Mouse (Mus musculus): Measurements from ENCODE around the gene Mreg. TPM values are rescaled to one million over a fixed set of nuclear protein-coding genes. Genes with fewer than 3 reads are reported as not detected.
A peak's percentile ranks its signal among the peaks of the same experiment; 100 is the strongest.

Gene Mreg
- total RNA-seq, 1 experiment from 2014 or later = 2.6 TPM

- no peak for ATAC-seq (ENCODE audit: extremely low read depth, insufficient number of reproducible peaks, low FRiP score, poor library complexity, severe bottlenecking)
Observed at GRCm38 (mm10) chr1:72165723-72166467, 46.2 kb downstream of the Mreg start.

GRCm38 (mm10) chr1:72160321-72160720 lies 51.8 kb downstream of the Mreg start:
- no peak for ATAC-seq (ENCODE audit: extremely low read depth, insufficient number of reproducible peaks, low FRiP score, poor library complexity, severe bottlenecking)

- no peak for ATAC-seq (ENCODE audit: extremely low read depth, insufficient number of reproducible peaks, low FRiP score, poor library complexity, severe bottlenecking)
Observed at GRCm38 (mm10) chr1:72145041-72145440, 67.1 kb downstream of the Mreg start.

GRCm38 (mm10) chr1:72144426-72144825 lies 67.7 kb downstream of the Mreg start:
- no peak for ATAC-seq (ENCODE audit: extremely low read depth, insufficient number of reproducible peaks, low FRiP score, poor library complexity, severe bottlenecking)

GRCm38 (mm10) chr1:72141893-72142480 lies 70.1 kb downstream of the Mreg start:
- ATAC-seq (ENCODE audit: extremely low read depth, insufficient number of reproducible peaks, low FRiP score, poor library complexity, severe bottlenecking) = peak; percentile 77; the same call in 1 of the 2 replicates

GRCm38 (mm10) chr1:72136101-72136500 lies 76.0 kb downstream of the Mreg start:
- ATAC-seq (ENCODE audit: extremely low read depth, insufficient number of reproducible peaks, low FRiP score, poor library complexity, severe bottlenecking) = no peak

- ATAC-seq (ENCODE audit: extremely low read depth, insufficient number of reproducible peaks, low FRiP score, poor library complexity, severe bottlenecking) = no peak
Observed at GRCm38 (mm10) chr1:72134534-72134933, 77.6 kb downstream of the Mreg start.

- ATAC-seq (ENCODE audit: extremely low read depth, insufficient number of reproducible peaks, low FRiP score, poor library complexity, severe bottlenecking) = peak; percentile 89
Observed at GRCm38 (mm10) chr1:72123434-72124297, 88.4 kb downstream of the Mreg start.

- ATAC-seq (ENCODE audit: extremely low read depth, insufficient number of reproducible peaks, low FRiP score, poor library complexity, severe bottlenecking) = no peak
Observed at GRCm38 (mm10) chr1:72121608-72122185, 90.4 kb downstream of the Mreg start.

GRCm38 (mm10) chr1:72119981-72120380 lies 92.1 kb downstream of the Mreg start:
- ATAC-seq (ENCODE audit: extremely low read depth, insufficient number of reproducible peaks, low FRiP score, poor library complexity, severe bottlenecking) = no peak

GRCm38 (mm10) chr1:72114206-72114605 lies 97.9 kb downstream of the Mreg start:
- no peak for ATAC-seq (ENCODE audit: extremely low read depth, insufficient number of reproducible peaks, low FRiP score, poor library complexity, severe bottlenecking)

Other genes with a start within 250 kb of the Mreg start
- gene Pecr, start 72.0 kb upstream of the Mreg start, total RNA-seq (2017) = 0.93 and 1.5 TPM in 2 replicates
- gene Tmem169, start 72.1 kb upstream of the Mreg start, total RNA-seq (2017) = 0.12 TPM in 1 of 2 replicates, not detected in the other
- gene Xrcc5, start 95.1 kb upstream of the Mreg start, total RNA-seq (2017) = 21.9 and 22.1 TPM in 2 replicates